Mouse (Mus musculus) right cerebral cortex, postnatal 25 days (tissue): ENCODE results near the gene Rgs12.

Source experiments
- DNase-seq: peaks from one replicate; pipeline ENCODE4 v3.0.0; 2022

Gene Rgs12

DNA sequence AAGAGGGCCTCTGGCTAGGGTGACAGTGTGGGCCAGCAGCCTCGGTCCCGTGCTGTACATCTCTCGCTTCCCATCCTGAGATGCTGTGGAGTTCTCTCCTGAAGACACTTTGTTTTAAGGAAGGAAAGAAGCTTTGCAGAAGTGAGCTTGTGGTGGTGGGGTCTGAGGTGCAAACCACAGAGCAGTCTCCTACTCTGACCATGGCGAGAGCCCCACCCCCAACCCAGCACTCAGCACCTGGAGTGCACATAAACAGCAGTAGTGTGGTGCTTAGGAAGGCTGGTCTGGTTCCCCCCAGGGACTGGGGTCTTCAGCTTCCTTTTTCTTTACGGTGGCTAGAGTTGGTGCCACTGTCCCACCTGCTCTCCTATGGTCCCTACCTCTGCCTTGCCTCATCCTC, 85.9 kb downstream of the Rgs12 start:
- DNase-seq = no peak

GRCm38 (mm10) chr5:35035795-35036194, 86.5 kb downstream of the Rgs12 start:
- DNase-seq = no peak

DNA sequence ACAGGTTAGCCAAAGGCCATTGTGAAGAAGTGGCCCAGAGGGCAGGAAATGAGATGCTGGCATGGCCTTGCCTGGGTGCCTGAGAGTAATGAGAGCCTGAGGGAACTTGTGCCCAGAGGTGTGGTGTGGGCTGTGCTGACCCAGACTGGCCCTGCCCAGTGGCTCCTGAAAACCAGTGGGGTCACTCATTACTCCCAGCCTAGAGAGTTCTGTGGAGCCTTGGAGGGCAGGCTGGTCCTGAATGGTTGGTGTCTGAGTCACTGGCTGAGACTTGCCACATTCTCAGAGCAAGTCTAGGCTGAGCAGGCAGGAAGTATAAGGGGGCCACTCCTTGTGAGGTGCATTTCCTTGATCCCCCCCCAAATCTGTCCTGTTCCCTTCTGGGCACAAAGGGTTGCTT, 88.2 kb downstream of the Rgs12 start:
- no peak for DNase-seq

DNA sequence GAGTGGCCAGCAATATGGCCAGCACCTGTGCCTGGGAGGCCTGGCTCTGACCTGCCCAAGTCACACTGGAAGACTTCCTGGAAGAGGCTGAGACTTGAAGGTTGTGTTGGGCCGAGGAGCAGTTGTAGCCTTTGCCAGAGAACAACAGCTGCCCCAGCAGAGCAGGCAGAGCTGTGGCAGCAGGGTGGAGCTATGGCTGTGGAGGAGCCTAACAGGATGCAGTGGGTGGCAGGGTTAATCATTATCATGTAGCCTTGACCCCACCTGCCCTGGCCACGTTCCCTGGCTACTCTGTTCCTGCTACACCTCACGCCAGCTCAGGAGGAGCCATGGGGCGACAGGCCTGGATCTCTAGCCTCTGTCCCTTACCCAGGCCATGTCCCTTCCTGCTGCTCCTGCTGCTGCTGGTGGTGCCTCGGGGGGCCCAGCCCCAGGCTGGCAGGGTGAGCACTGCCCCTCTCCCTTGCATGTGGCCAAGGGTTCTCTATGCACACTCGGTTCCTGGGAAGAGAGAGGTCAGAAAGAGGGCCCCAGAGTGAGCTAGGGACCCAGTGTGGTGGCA, 92.1 kb downstream of the Rgs12 start, which contains the start of gene Hgfac:
TSS of gene Hgfac (plus strand) at position 242 of the 562 bp plus-strand sequence.
- DNase-seq = no peak

DNA sequence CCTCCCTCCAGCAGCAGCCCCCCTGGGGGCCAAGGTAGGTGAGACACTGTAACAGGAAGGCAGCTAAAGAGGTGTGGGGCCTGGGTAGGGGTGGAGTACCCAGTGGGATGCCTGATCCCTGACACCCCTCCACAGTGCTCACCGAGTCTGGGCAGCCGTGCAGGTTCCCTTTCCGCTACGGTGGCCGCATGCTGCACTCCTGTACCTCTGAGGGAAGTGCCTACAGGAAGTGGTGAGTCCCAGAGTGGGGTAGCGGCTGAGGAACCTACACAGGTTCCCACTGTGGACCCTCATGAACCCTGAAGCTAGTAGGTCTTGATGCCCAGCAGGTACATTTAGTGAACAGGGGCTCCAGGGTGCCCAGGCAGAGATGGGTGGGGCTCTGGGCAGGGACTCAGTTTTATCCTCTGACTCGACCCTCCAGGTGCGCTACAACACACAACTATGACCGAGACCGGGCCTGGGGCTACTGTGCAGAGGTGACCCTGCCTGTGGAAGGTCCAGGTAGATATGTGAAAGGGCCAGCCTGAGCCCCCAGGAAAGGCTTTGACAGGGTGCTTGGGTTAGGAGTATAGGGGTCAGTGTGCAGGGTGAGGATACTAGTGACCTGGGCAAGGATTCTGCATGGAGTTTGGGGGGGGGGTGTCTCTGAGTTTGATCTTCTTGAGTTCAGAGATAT, 93.3 kb downstream of the Rgs12 start:
- DNase-seq = no peak

- DNase-seq = peak; percentile 45
Measured at GRCm38 (mm10) chr5:35043110-35043451, 93.8 kb downstream of the Rgs12 start.

GRCm38 (mm10) chr5:35050541-35050940, 101.3 kb downstream of the Rgs12 start:
- DNase-seq = no peak

DNA sequence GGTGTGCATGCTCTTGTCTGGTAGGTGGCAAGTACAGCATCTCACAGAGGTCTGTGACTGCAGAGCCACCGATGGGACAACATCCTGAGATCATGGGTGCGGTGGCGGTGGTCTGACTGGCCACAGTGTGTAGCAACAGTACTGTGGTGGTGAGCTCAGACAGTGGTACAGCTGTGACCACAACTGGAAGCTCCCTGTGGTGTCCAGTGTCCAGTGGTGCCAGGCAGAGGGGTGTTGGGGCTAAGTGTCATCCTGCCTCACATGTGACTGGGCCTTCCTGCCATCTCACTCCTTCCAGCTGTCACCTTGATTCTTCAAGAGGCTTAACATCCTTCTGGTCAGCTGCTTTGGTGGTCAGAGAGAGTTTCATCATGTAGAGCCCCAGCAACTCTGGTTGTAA, 105.4 kb downstream of the Rgs12 start:
- DNase-seq = no peak

DNA sequence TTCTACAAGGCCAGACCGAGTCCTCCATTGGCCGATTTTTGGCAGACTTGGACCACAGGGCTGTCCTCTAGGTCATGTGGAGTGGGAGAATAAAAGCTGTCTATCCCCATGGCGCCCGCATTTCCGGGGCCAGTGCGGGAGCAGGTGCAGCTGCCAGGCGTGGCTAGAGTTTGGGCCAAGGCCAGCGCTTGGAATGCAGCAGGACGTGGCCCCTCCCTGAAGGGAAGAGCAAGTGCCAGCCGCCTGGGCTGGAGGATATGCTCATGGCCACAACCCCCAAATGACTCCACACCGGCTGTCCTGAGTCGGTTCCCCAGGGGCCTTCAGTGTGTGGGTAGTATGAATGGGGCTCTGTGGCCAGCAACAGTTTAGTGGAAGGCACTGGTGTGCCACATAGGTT, 105.8 kb downstream of the Rgs12 start:
- DNase-seq = no peak

DNA sequence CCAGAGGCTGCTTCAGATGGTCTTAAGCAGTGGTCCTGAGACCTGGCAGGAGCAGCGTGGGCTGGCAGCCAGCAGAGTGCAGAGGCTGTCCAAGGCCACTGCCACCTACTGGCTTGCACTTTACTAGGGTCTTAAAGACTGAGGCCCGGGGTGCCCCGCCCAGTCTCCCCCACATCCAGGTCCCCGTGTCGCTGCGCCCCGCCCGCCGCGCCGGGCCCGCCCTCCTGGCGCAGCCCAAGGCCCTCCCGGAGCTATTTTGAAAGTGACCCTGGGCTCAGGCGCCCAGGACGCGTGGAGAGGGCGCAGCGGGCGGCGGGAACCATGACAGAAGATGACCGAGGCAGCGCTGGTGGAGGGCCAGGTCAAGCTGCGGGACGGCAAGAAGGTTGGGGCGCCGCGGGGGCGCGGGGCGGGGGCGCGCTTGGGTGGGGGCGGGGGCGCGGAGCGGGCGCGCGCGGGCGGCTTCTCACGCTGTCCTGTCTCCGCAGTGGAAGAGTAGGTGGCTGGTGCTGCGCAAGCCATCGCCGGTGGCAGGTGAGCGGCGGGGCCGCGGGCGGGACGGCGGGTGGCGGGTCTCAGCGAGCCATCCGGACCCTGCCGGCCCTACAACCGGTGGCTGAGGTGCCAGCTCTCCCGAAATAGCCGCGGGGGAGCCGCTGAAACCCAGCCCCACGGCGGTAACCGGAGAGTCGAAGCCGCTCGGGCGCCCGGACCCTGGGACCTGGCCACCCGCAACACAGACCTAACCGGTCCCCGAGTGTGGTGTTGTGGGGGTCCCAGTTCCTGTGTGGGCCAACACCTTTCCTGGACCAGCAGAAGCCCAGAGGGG, 107.6 kb downstream of the Rgs12 start, which contains the start of gene Dok7:
TSS of gene Dok7 (plus strand) at position 163 of the 829 bp plus-strand sequence.
- DNase-seq = peak; percentile 55

GRCm38 (mm10) chr5:35057582-35057981, 108.3 kb downstream of the Rgs12 start:
- DNase-seq = no peak

DNA sequence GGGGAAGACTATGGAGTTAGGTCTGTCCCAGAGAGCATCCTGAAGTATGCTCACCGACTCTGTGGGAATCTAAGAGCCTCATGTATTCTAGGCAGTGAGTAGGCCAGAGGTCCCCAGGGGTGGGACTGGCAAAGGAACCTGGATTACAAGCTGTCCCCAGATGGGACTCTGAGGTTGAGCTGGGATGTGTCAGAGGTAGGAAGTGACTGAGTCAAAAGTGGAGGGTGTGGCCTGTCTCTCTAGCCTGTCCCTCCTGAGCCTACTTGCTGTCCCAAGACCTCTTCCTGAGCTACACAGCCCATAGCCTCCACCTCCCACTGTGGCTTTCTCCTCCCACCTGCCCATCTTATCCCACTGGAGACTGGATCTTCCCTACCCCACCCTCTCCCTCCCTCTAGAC, 109.0 kb downstream of the Rgs12 start:
- DNase-seq = no peak

DNA sequence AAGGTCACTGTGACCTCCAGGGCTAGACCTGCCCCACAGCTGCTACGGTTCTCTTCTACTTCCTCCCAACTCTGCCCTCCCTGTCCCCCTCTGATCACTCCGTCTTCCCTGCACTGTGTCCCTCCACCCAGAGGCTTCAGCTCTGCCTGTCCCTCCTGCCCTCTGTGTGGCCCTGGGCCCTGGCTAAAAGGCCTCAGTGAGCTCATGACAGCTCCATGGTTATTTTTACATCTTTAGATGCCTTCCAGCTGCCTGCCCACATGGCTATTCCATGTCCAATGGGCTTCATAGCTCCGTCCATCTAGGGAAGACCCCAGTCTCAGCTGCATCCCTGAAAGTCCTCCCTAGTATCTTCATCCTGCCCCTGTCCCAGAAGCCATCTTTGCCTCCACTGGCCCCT, 110.9 kb downstream of the Rgs12 start:
- DNase-seq = no peak

DNA sequence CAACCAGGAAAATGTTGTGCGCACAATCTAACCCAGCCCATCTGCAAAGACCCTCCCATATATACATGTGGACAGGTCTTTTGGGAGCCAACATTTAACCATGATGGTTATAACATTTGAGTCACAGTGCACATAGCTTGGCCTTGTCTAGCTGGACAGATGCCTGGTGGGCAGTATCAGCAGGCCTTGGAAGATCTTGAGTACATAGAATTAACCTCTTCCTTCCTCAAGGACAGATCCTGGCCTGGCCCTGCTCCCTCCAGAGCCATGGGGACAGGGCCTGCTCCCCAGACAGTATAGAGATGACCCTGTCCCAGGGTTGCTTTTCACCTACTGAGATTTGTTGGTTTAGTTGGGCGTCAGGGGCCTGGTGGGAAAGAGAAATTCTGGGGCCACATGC, 120.6 kb downstream of the Rgs12 start:
- no peak for DNase-seq

DNA sequence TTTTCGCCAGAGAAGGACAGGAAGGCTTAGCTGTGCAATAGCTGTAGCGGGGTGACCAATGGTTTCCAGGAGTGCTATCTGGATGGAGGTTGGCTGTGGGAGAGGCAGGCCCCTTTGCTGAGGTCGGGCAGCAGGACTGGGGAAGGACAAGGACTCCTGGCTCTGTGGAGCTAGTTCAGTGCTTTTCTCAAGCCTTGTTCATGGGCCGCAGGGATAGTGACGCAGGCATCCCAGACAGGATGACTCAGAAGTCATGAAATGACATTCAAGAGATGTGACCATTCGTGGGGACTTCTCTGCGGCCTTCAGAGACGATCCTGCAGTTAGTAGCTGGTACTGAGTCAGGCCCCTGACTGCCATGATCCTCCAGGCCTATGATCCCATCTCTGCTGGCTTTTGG, 121.1 kb downstream of the Rgs12 start:
- DNase-seq = no peak

DNA sequence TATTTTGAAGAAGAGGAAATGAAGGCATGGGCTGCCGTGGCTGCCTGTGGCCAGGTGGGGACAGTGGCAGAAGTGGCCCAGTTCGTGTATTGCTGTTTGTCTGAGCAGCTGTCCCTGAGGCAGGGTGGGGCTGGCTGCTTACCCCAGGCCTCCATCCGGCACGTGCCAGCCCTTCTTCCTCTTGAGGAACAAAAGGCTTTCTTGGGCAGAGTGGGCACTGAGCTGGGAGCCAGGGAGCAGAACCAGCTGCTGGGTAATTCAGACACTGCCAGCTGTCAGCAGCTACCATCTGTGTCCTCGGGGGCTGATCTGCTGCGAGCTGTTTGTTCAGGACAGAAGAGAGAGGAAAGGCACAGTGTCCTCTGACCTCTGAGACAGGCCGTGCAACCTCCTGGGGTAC, 121.7 kb downstream of the Rgs12 start:
- no peak for DNase-seq

GRCm38 (mm10) chr5:35071855-35072254, 122.6 kb downstream of the Rgs12 start:
- no peak for DNase-seq

DNA sequence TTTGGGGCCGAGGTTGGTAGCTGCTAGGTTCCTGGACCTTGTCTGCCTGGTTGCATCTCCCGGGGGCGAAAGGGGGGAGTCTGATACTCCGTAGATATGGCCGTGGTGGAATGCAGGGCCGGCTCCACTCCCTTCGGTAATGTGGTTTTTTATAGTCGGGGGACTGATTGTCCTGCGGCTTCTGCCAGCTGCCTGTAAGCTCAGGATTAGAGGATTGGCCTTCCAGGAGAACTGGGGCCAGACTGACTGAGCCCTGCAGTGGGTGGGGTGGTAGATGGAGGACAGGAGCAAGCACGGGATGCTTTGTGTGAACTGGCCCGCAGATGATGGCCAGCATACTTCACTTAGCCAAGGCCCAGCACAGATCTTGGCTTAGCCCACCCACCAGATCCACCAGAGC, 124.0 kb downstream of the Rgs12 start:
- no peak for DNase-seq

- no peak for DNase-seq
Measured at GRCm38 (mm10) chr5:35073992-35074391, 124.7 kb downstream of the Rgs12 start.

DNA sequence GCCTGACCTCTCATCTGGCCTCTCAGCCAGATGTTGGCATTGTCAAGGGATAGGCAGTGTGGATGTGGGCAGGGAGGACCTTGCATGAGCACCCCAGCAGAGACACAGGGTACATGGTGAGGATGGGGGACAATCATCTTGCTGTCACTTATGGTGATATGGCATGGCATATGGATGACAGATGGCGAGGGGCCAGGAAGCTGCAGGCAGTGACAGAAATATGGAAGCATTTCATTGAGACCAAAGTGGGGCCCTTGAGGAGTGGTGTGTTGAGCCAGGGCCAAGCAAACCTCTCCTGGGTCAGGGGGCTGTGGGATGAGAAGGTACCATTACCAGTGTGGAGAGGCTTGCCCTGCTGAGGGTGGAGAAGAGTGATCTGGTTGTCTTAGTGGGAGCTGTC, 127.1 kb downstream of the Rgs12 start:
- no peak for DNase-seq

- no peak for DNase-seq
Measured at GRCm38 (mm10) chr5:35079101-35079500, 129.9 kb downstream of the Rgs12 start.

DNA sequence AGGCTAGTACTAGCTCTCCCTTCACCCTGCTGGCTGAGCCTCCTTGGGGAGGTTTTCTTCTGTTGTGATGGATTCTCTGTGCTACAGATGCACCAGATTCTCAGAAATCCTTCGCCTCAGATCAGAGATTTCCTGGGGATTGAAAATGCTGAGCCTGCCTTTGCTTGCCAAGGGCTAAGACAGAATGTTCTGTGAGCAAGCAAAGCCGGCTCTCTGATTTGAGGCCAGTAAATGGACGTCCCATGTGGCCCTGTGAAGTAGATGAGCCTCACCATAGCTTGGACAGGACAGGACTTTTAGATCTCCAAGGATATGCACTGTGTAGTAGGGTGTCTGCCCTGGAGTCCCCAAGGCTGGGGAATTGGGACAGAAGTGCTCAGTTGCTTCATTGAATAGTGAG, 135.7 kb downstream of the Rgs12 start:
- no peak for DNase-seq

- DNase-seq = peak; percentile 35
Measured at GRCm38 (mm10) chr5:35088785-35089613, 139.8 kb downstream of the Rgs12 start.
